Mouse (Mus musculus) common myeloid progenitor, adult 5-6 weeks (primary cell): Measurements from ENCODE around the gene Whamm. TPM values are rescaled to one million over a fixed set of nuclear protein-coding genes. Genes with fewer than 3 reads are reported as not detected.

ENCODE experiments used
- ATAC-seq: replicated peaks from 2 replicates; pipeline ENCODE4 v1.8.0; 2016; ENCODE audit warnings: low read depth, mild to moderate bottlenecking, moderate TSS enrichment, inconsistent platforms; ENCODE audit not compliant: poor library complexity, severe bottlenecking
- total RNA-seq: library from RNA; stranded (forward); fragments of 200-1000, 187-1606 nt; gene quantifications from 2 replicates; pipeline ENCODE4 v1.2.3, GENCODE M21; 2017

Whamm gene
- total RNA-seq, 1 experiment from 2014 or later = 23.2 TPM

- ATAC-seq = no peak
Observed at GRCm38 (mm10) chr7:81560101-81561049, 10.7 kb upstream of the Whamm start.

DNA sequence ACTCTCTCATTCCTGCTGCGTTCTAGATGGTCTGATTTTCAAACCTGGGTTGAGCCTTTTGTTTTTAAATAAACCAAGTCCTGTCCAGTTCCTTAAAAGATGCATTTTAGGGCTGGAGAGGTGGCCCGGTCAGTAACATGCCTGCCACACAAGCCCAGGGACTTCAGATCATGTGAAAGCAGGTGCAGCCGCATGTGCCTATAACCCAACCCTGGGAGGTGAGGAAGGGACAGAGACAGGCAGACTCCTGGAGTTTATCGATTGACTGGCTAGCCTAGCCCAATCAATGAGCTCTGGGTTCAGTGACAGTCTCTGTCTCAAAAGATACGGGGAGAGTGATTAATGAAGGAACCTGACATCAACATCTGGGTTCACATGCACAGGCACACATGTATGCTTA, 9.9 kb upstream of the Whamm start:
- no peak for ATAC-seq

DNA sequence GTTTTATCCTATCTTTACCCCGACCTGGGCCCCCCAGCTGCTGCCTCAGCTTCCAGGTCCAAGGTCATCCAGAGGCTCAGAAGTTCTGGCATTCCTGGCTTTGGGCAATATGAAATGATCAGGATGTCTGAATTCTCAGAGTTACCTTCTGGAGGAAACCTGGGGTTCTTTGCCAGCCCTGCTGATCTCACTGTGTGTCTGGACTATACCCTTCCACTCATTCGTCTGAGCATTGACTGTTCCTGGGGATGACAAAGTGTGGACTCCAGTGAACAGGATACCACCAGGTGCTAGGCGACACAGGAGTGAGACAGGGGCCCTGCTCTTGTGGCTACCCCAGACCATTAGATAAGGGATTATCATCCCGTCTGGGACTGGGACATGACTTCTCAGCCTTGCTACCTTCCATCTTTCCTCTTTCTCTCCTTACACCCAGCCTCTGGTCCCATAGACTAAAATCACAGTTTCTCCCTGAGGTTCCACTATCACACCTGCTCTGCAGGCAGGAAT, 7.5 kb upstream of the Whamm start:
- no peak for ATAC-seq

GRCm38 (mm10) chr7:81564766-81565165, 6.3 kb upstream of the Whamm start:
- ATAC-seq = no peak

- no peak for ATAC-seq
Observed at GRCm38 (mm10) chr7:81565381-81566055, 5.5 kb upstream of the Whamm start.

DNA sequence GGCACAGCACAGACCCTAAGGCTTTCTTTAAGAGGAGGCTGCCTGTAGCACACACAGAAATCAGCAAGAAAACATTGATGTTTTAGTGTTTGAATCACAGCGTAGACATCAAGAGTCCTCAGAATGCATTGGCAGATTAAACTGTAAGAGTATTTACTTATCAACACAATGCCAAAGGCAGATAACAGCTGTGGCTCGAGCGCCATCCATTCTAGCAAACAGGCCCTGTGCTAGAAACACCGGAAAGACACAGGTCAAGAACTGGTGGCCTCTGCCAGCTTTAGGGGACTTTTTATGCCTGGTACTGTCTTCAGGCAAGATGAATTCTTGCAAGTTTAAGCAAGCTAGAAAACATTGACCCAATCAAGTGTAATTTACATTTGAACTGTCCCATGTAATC, 4.7 kb upstream of the Whamm start:
- ATAC-seq = no peak

DNA sequence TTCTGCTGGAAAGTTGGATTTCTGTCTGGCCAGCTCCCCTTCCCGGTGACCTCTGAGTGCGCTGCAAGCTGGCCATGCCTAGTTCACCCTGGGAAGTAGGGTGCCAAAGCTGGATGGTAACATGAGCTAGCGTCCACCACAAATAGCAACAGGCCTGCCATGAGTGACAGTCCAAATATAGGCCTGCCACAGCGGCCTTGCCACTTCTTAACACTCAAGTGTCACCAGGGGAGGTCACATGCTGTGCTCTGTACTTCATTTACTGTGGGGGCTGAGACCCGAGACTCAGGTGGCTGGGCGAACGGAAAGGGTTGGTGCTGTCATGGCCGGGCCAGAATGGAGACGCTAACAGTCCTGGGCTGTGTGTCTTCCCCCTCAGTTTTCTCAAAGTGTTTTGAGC, 4.2 kb upstream of the Whamm start, which contains the start of gene Fsd2:
TSS of gene Fsd2 (minus strand) at position 53 of the 400 bp plus-strand sequence.
- ATAC-seq = no peak

DNA sequence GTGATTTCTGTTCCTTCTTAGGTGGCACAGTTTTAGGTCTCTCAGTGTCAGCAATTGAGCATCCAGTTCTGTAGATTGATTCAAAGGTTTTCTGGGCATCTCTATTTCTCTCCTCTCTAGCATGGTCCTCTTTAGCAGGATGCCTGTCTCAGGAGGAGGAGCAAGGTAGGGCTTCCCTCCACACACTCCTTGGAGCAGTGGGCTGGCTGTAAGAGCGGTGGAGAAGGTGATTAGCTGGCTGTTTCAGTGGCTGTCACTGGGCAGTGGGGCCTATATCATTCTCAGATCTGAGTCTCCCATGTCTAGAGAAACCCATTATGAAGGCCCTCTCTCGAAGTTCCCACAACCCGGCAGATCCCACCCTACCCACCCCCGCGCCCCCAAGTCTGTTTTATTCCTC, 3.7 kb upstream of the Whamm start:
- no peak for ATAC-seq

- no peak for ATAC-seq
Observed at GRCm38 (mm10) chr7:81569851-81570250, 1.2 kb upstream of the Whamm start.

DNA sequence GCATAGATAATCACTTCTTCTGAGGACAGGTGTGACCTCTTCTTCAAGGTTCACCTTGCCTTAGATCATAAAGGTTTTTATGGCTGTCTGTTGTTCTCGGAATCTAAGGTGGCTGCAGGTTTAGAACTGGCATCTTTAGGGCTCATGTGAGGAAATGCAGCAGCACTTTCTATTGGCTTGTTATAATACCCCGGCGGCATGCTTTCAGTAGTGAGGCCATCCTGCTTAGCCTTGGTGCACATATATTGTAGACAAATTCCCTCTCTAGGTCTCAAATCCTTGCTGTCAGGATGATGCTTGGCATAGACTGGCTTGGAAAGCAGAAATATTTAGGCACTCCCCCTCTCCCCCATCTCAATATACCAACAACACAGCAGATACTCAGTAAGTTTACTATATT, 795 bp upstream of the Whamm start:
- ATAC-seq = no peak

GRCm38 (mm10) chr7:81570752-81571107, 336 bp upstream of the Whamm start:
- ATAC-seq = no peak; the same call in 1 of the 2 replicates

DNA sequence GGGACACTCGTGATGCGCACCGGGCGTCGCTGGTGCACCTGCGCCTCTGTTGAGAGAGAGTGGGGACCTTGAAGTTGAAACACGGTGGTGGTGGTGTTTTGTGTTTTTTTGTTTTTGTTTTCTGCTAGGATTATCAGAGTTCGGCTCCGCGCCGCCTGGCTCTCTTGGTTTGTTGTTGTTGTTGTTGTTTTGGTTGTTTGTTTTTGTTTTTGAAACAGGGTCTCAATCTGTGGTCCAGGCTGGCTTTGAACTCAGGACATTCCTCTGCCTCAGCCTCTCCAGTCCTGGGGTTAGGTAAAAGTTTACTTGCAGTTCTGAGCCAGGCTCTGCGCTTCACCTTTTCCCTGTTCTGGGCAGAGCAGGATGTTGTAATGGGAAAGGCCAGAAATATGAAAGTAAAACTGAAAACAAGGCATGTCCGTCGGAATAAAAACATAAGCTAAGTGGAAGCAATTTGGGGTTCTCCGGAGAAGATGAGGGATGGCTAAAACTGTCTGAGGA, 925 bp downstream of the Whamm start:
- no peak for ATAC-seq

DNA sequence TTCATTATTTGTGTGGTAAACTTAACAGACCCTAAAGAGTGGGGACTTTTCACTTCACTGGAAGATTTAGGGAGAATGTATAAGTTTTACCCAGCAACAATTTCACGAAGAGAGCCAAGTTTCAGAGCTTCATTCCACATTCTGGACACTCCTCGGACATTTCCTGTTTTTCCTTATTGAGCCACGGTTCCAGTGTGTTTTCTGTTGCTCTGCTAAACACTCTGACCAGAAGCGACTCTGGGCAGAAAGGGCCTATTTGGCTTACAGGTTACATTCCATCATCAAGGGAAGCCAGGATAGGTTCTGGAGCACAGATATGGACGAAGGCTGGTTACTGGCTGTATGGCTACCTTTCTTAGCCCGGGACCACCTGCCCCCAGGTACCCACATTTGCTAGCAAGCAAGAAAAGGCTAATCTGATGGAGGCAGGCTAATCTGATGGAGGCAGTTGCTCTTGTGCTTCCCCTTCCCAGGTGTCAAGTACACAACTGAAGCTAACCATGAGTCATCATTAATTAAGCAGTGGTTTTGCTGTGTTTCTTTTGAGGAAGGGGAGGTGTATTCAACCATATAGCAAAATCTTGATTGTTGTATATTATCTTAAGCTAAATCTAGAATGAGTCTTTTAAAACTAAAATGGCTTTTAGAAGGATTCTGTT, 1.7 kb downstream of the Whamm start:
- no peak for ATAC-seq

GRCm38 (mm10) chr7:81573397-81573796, 2.3 kb downstream of the Whamm start:
- ATAC-seq = no peak

DNA sequence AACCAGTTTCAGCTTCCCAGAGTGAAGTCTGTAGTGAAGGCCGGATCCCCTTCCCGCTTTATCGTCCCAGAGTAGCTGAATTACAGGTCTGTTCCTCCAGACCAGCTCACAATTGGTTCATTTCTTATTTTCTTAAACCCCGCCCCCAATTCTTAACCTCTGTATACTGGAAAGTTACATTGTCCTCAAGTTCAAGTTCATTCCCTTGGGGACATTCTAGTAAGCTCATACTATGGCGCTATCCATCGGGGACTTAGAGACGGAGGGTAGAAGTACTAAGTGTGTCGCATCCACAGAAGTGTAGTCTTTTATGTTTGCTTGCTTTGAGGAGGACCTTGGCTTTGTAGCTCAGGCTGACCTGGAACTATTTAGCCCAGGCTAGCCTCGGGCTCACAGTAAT, 2.8 kb downstream of the Whamm start:
- no peak for ATAC-seq

DNA sequence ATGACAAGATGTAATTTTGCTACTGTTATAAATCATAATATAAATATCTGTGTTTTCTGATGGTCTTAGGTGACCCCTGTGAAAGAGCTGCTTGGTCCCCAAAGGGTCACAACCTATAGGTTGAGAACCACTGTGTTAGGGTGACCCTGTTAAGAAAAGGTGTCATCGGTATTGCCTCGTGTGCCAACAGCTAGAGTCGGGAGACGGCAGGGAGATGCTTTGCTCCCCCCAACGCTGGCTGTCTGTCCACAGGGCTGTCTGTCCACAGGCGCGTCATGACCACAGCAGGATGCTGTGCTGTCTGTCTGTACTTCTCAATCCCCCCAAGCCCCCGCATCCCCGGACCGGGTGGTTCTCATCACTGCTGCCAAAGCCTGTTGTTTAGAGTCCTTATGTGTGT, 4.5 kb downstream of the Whamm start:
- no peak for ATAC-seq

DNA sequence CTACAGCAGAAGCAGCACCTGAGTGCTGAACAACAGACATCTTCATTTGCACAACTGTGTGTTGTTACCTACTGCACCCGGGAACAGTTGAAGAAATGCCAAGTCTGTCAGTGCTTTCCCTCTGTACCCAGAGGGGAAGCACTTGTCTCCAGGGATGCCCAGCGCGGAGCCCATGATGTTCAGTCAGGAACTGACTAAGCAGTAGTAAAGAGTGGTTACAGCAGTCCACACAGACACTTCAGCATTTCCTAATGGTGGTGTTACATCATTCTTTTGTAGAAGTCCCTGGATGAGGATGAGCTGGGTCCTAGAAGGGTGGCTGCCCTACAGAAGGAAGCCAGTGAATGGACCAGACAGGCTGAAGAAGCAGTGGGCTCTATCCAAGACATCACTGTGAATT, 6.8 kb downstream of the Whamm start:
- no peak for ATAC-seq

GRCm38 (mm10) chr7:81578413-81578812, 7.3 kb downstream of the Whamm start:
- no peak for ATAC-seq

DNA sequence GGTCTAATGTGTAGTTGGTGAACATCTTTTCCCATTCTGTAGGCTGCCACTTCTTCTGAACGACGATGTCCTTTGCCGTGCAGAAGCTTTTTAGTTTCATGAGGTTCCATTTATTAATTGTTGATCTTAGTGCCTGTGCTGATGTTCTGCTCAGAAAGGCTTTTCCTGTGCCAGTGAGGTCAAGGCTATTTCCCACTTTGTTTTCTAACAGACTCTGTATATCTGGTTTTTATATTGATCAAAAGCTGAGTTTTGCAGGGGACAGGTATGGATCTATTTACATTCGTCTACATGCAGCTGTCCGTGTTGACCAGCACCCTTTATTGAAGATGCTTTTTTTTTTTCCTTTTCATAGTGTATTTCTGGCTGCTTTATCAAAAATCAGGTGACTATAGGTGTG, 8.2 kb downstream of the Whamm start:
- ATAC-seq = no peak

- no peak for ATAC-seq
Observed at GRCm38 (mm10) chr7:81583512-81583911, 12.4 kb downstream of the Whamm start.

- ATAC-seq = no peak
Observed at GRCm38 (mm10) chr7:81585326-81585725, 14.3 kb downstream of the Whamm start.
